Mouse (Mus musculus) neural tube, embryonic 11.5 days (tissue): ENCODE measurements at regions not wholly inside any gene's neighbourhood (a gene's known extent, or its start where the extent isn't known, plus 50 kb on each side); places are given as distances from the start of the nearest gene placed in this dataset.
A peak's percentile ranks its signal among the peaks of the same experiment; 100 is the strongest.
"Not testable (repeated sequence)": the region's sequence is repeated elsewhere in the genome, so short reads cannot be mapped to it uniquely, and the experiment has no call there.

Experiments used
- ATAC-seq: fragments of 200-750 bp; cut with Nextera tagmentation; 2 replicates; pipeline ENCODE4 v1.8.0; 2017; ENCODE audit warnings: moderate number of reproducible peaks, mild to moderate bottlenecking, moderate TSS enrichment, moderate library complexity; ENCODE audit not compliant: insufficient read depth, low FRiP score, low TSS enrichment
- DNase-seq: peaks from one replicate; pipeline ENCODE4 v3.0.0-alpha.2; 2015; ENCODE audit warnings: low spot score
- H3K27ac ChIP-seq: fragments of 300-500 bp; sonication (generic); 2 replicates; pipeline ENCODE4 v1.5.1; 2014; ENCODE audit warnings: low read depth, mild to moderate bottlenecking, low read length
- H3K27me3 ChIP-seq: fragments of 300-500 bp; sonication (generic); 2 replicates; pipeline ENCODE4 v1.6.1; 2014; ENCODE audit warnings: mild to moderate bottlenecking, low read length, mixed read lengths; ENCODE audit not compliant: control insufficient read depth, insufficient read depth
- H3K36me3 ChIP-seq: fragments of 300-500 bp; sonication (generic); 2 replicates; pipeline ENCODE4 v1.6.1; 2014; ENCODE audit warnings: mild to moderate bottlenecking, low read length, moderate library complexity, mixed read lengths; ENCODE audit not compliant: control insufficient read depth, insufficient read depth
- H3K4me1 ChIP-seq: fragments of 300-500 bp; sonication (generic); 2 replicates; pipeline ENCODE4 v1.6.1; 2014; ENCODE audit warnings: low read length, mixed read lengths; ENCODE audit not compliant: control insufficient read depth, insufficient read depth
- H3K4me2 ChIP-seq: fragments of 300-500 bp; sonication (generic); 2 replicates; pipeline ENCODE4 v1.6.1; 2014; ENCODE audit warnings: low read depth, mild to moderate bottlenecking, moderate library complexity
- H3K4me3 ChIP-seq: fragments of 300-500 bp; sonication (generic); 2 replicates; pipeline ENCODE4 v1.5.1; 2014; ENCODE audit warnings: low read depth, low read length
- H3K9ac ChIP-seq: fragments of 300-500 bp; sonication (generic); 2 replicates; pipeline ENCODE4 v1.6.1; 2014; ENCODE audit warnings: mild to moderate bottlenecking, low read length
- H3K9me3 ChIP-seq: fragments of 300-500 bp; sonication (generic); 2 replicates; pipeline ENCODE4 v1.6.1; 2016; ENCODE audit warnings: low read length; ENCODE audit not compliant: control insufficient read depth
- WGBS: fragments of 180-500 bp; shearing (Covaris S2); extraction: QIAGEN DNeasy Blood & Tissue Kit; methylation state at CpG from one replicate; pipeline ENCODE4 v1.1.7; 2014; 5-methylcytosine and 5-hydroxymethylcytosine counted together

- Histone ChIP-seq H3K4me2 (no peak overlapping the region), H3K4me1 (peaks cover 18% of the 10 kb centered on the region), H3K27ac (no peak overlapping the region), H3K4me3 (no peak overlapping the region), H3K9ac (no peak overlapping the region), H3K36me3 (no peaks in the 10 kb centered on the region), H3K27me3 (peaks cover 37% of the 10 kb centered on the region), H3K9me3 (no peaks in the 10 kb centered on the region)
- 20% methylated on average over 7 of the region's 7 CpGs for WGBS
- DNase-seq: no peak
- ATAC-seq: peak; percentile 24; the same call in 1 of the 2 replicates
Measured at GRCm38 (mm10) chr13:73070531-73070908, 189.8 kb upstream of the Irx4 start.

GRCm38 (mm10) chr13:73071032-73071431, 189.2 kb upstream of the Irx4 start:
- Histone ChIP-seq H3K4me3 (no peak overlapping the region), H3K4me2 (no peak overlapping the region), H3K27me3 (peaks cover 37% of the 10 kb centered on the region), H3K9ac (no peak overlapping the region), H3K27ac (no peak overlapping the region), H3K9me3 (no peaks in the 10 kb centered on the region), H3K4me1 (peaks cover 18% of the 10 kb centered on the region), H3K36me3 (no peaks in the 10 kb centered on the region)
- ATAC-seq (no peak), DNase-seq (no peak)
- WGBS: 24% methylated on average over 8 of the region's 8 CpGs

- H3K4me3 ChIP-seq: no peak overlapping the region
- H3K9me3 ChIP-seq: no peaks in the 10 kb centered on the region
- no peak overlapping the region for H3K9ac ChIP-seq
- no peaks in the 10 kb centered on the region for H3K36me3 ChIP-seq
- ATAC-seq (no peak), DNase-seq (no peak)
- 57% methylated on average over 6 of the region's 6 CpGs for WGBS
- no peak overlapping the region for H3K27ac ChIP-seq
- H3K27me3 ChIP-seq: peaks cover 35% of the 10 kb centered on the region
- peaks cover 18% of the 10 kb centered on the region for H3K4me1 ChIP-seq
- no peak overlapping the region for H3K4me2 ChIP-seq
Measured at GRCm38 (mm10) chr13:73071854-73072852, 188.1 kb upstream of the Irx4 start.

- WGBS: 79% methylated on average over 2 of the region's 2 CpGs
- Histone ChIP-seq H3K4me2 (no peak overlapping the region), H3K4me3 (no peak overlapping the region), H3K36me3 (no peaks in the 10 kb centered on the region), H3K27me3 (peaks cover 14% of the 10 kb centered on the region; the same call in 1 of the 2 replicates), H3K27ac (no peak overlapping the region), H3K9me3 (no peaks in the 10 kb centered on the region), H3K9ac (no peak overlapping the region), H3K4me1 (no peaks in the 10 kb centered on the region)
- no peak for DNase-seq
- no peak for ATAC-seq
Measured at GRCm38 (mm10) chr13:73077866-73078430, 182.3 kb upstream of the Irx4 start.

GRCm38 (mm10) chr13:73087815-73088214, 172.5 kb upstream of the Irx4 start:
- not testable (repeated sequence) for H3K27me3 ChIP-seq, H3K27ac ChIP-seq, H3K4me1 ChIP-seq, H3K9ac ChIP-seq, H3K36me3 ChIP-seq, H3K9me3 ChIP-seq, H3K4me3 ChIP-seq, ATAC-seq, DNase-seq, H3K4me2 ChIP-seq

GRCm38 (mm10) chr13:73091886-73092285, 168.4 kb upstream of the Irx4 start:
- no peak for DNase-seq
- Histone ChIP-seq H3K36me3 (no peaks in the 10 kb centered on the region), H3K9me3 (no peaks in the 10 kb centered on the region), H3K27me3 (no peaks in the 10 kb centered on the region), H3K4me3 (no peak overlapping the region), H3K4me2 (no peak overlapping the region), H3K4me1 (no peaks in the 10 kb centered on the region), H3K9ac (no peak overlapping the region), H3K27ac (no peak overlapping the region)
- WGBS: 55% methylated on average over 3 of the region's 3 CpGs
- ATAC-seq: no peak

GRCm38 (mm10) chr13:73097502-73097901, 162.8 kb upstream of the Irx4 start:
- WGBS: 76% methylated on average over 9 of the region's 9 CpGs
- no peak overlapping the region for H3K27ac ChIP-seq
- H3K9me3 ChIP-seq: no peaks in the 10 kb centered on the region
- no peak overlapping the region for H3K9ac ChIP-seq
- no peak for ATAC-seq
- H3K36me3 ChIP-seq: no peaks in the 10 kb centered on the region
- H3K4me2 ChIP-seq: no peak overlapping the region
- no peaks in the 10 kb centered on the region for H3K4me1 ChIP-seq
- no peak overlapping the region for H3K4me3 ChIP-seq
- no peak for DNase-seq
- H3K27me3 ChIP-seq: no peaks in the 10 kb centered on the region

GRCm38 (mm10) chr13:73099407-73099806, 160.9 kb upstream of the Irx4 start:
- 84% methylated on average over 1 of the region's 1 CpGs for WGBS
- Histone ChIP-seq H3K36me3 (no peaks in the 10 kb centered on the region), H3K9me3 (no peaks in the 10 kb centered on the region), H3K27ac (no peak overlapping the region), H3K27me3 (no peaks in the 10 kb centered on the region), H3K4me2 (no peak overlapping the region), H3K9ac (no peak overlapping the region), H3K4me1 (no peaks in the 10 kb centered on the region), H3K4me3 (no peak overlapping the region)
- DNase-seq (no peak), ATAC-seq (no peak)
